Mouse (Mus musculus) layer of hippocampus, adult 18-20 months (tissue): ENCODE measurements around the gene Ctps2. TPM values are rescaled to one million over a fixed set of nuclear protein-coding genes. Genes with fewer than 3 reads are reported as not detected.

ENCODE experiments used
- DNase-seq, 2 experiments: peaks; one replicate each; pipeline ENCODE4 v3.0.0; 2022; ENCODE audit warnings: low spot score in 2 of 2
- microRNA-seq, 2 experiments: library from miRNA; unstranded; fragments of <30 nt; microRNA quantifications; one replicate each; pipeline ENCODE4 v1.2.0; 2021
- total RNA-seq, 2 experiments: library from RNA; stranded (reverse); gene quantifications; 2 replicates each; pipeline ENCODE4 v1.2.3; 2021

The Ctps2 gene
- total RNA-seq, 2 experiments from 2014 or later: 52.7 to 55.2 TPM

DNA sequence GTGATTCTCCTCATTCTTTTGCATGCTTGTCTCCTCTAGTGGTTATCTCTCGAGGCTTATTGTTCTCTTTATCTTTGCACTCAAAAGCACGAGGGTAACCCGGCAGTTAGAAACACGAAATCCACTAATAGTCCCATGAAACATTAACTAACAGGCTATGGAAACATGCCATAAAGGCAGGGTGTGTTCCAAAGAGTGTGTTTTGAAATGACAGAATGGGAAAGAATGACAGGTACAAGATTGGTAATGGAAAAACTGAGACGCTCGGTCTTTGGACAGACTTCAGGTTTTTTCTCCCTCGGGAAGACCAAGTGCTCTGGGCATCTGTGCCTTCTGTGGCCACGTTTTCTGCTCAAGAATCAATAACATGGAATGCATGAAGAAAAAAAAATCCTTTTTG is 66.4 kb downstream of the Ctps2 start:
- no peak for DNase-seq

DNA sequence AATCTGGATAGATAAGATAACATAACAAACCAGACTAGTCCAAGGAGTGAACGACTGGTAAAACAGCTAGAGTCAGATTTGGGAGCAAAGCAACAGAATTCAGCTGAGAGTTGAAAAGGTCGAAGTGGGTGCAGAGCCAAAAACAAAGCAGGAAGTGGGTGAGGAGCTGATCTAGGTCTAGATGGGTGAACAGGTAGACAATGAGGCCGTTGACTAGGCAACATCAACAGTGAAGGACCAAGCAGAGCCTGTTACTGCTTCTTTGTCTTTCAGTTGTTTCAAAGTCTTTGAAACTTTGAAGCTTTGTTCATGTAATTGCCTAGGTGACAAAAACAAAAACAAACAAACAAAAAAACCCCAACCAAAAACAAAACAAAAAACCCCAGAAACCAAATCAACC is 75.2 kb downstream of the Ctps2 start:
- DNase-seq: no peak

DNA sequence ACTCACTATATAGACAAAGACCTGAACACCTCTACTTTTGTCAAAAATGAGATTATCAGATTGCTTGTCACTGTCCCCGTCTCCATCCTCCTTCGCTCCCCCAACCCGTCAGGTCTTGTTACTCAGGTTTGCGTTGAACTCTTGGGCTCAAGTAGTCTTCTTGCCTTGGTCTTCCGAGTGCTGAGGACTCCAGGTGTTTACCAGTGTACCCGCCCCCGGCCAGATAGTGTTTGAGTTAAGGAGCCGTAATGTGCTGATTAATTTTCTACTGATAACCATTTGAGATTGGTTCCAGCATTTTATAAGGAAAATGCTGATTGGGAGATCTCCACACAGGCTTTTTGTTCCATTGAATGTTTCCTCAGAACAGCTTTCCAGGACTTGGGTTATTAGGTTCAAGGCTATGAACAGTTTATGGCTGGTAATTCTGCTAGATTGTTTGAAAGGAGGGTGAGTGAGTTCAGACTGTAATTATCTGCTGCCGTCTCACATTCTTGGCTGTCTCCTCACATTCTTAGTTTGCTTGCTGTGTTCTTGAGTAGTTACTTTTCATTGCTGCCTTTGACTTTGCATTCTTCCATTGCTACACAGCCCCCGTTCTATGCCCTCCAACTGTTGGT is 85.9 kb downstream of the Ctps2 start:
- no peak for DNase-seq

DNA sequence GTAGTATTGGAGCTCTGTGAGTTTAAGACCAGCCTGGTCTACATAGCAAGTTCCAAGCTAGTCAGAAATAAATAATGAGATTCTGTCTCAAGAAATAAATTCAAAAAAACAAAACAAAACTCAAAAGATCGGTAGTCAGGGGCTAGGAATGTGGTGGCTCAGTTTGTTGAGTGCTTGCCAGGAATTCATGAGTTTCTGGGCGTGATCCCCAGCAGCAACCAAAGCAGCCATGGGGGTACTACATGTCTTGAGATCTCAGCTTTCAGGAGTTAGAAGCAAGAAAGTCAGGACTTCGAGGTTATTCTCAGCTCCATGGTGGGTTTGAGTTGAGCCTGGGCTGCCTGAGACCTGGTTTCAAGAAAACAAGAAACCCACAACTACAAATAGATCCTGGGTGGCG is 90.4 kb downstream of the Ctps2 start:
- no peak for DNase-seq

DNA sequence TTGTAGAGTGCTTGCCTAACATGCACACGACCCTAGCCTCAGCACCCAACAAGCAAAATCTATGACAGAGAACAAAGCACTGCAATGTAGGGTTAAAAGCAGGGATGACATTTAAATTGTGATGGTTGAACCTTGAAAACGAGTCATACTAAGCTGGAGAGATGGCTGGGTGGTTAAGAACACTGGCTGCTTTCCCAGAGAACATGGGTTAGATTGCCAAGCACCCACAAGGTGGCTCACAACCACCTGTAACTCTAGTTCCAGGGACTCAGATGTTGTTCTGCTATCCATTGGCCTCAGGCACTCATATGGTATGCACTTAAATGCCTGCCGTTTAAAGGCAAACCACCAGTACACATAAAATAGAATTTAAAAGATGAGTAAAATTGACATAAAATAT is 91.1 kb downstream of the Ctps2 start:
- DNase-seq: no peak

DNA sequence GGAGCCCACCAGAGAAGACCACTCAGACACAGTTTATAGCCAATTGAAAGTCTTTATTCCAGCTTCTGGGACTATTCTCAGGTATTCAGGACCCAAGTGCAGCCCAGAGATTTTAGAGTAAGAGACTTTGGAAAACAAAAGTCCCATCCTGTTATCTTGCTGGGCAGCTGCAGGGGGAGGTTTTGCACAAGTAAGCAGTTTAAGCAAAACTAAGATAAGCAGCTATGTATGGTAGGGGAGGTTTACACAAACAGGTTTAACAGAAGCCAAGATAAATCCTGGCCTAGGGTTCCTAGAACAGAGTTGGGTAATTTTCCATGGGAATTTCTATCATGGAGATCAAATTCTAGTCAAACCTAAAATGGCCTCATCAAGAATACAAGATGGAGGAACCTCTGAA is 126.8 kb downstream of the Ctps2 start:
- no peak for DNase-seq

DNA sequence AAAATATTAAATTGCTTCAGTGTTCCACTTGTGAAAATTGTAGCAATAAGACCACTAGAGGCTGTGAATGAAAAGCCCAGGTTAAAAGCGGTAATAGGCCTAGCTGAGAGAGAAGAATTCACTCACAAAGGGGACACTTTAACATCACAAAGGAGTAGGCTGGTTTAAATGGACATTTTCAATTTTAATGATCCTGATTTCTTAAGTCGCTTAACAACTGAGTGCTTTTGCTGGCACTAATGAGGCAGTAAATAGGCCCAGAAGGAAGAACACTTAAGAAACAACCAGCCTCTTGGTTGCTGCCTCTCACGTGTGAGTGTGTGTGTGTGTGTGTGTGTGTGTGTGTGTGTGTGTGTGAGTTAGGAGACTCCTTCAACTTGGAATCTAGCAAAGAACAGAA is 137.7 kb downstream of the Ctps2 start:
- no peak for DNase-seq

DNA sequence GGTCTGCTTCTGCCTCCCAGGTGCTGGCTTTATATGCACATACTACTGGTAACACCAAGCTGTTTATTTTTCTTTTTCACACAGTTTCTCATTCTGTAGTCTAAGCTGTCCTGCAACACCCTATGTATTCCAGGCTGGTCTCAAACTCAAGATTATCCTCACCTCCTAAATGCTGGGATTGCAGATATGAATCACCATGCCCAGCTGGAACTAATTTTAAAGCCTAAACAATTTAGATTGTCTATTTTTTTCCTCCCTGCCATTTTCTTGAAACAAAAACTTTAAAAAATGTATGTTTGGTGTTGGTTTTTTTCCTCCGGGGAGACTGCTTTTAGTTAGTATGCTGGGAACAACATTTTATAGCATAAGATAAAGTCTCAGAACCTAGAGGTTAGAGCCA is 141.7 kb downstream of the Ctps2 start:
- DNase-seq: no peak

DNA sequence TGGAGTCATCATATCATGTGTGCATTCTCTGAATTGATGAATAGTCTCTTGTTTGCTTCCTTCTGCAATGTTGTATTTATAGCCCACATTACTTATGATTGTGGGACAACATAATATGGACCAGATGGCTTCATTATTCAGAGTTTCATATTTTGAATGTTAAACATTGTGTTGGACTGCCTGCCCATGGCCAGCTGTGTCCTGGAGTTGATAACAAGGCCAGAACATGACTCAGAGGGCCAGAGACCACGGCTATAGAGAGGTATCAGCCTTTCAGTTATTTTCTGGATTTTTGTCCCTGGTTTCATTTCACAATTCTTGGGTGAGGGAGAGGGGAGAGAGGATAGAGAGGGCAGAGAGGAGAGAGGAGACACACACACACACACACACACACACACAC is 162.9 kb downstream of the Ctps2 start:
- no peak for DNase-seq

Small RNA genes within 50 kb of the gene (microRNA-seq; reads per million reads assigned to microRNA genes)
- 0 reads per million in 2 experiments for gene Mir3473a

Other genes starting within 250 kb of the Ctps2 start
- 100 to 1,000 TPM; 155 to 163 TPM for gene Rbbp7, start 140.8 kb upstream of the Ctps2 start, total RNA-seq
- gene Txlng, start 71.8 kb upstream of the Ctps2 start, total RNA-seq: 10 to 100 TPM; 20.6 to 21.2 TPM
- 10 to 100 TPM; 29.3 to 32.7 TPM for gene Syap1, start 12.8 kb upstream of the Ctps2 start, total RNA-seq
- not detected for gene S100g, start 63.4 kb downstream of the Ctps2 start, total RNA-seq